Mouse (Mus musculus) embryonic fibroblast, embryonic 13.5 days (primary cell): Measurements from ENCODE around the gene Ccl22. TPM values are rescaled to one million over a fixed set of nuclear protein-coding genes. Genes with fewer than 3 reads are reported as not detected.
A peak's percentile ranks its signal among the peaks of the same experiment; 100 is the strongest.

ENCODE experiments used
- H3K27ac ChIP-seq: 2 replicates; pipeline ENCODE4 v1.5.1; 2012; ENCODE audit warnings: low read length, control low read depth, inconsistent platforms; ENCODE audit not compliant: insufficient read depth
- H3K4me1 ChIP-seq: 2 replicates; pipeline ENCODE4 v1.6.1; 2011; ENCODE audit warnings: low read length; ENCODE audit not compliant: control insufficient read depth, insufficient read depth
- H3K4me3 ChIP-seq: 2 replicates; pipeline ENCODE4 v1.5.1; 2011; ENCODE audit warnings: mild to moderate bottlenecking, control low read depth, low read length; ENCODE audit not compliant: insufficient read depth
- CTCF ChIP-seq: IDR thresholded peaks from 2 replicates; pipeline ENCODE4 v1.5.1; 2011; ENCODE audit warnings: mild to moderate bottlenecking, control low read depth, low read length, moderate library complexity, borderline replicate concordance; ENCODE audit not compliant: insufficient read depth
- POLR2A ChIP-seq: IDR thresholded peaks from 2 replicates; pipeline ENCODE4 v1.6.1; 2011; ENCODE audit warnings: low read depth, mild to moderate bottlenecking, control low read depth, low read length, moderate library complexity
- polyA plus RNA-seq: library from polyadenylated mRNA; stranded (reverse); fragments of >200 nt; gene quantifications from 2 replicates; pipeline ENCODE4 v1.2.4, GENCODE M21; 2011; ENCODE audit warnings: low read depth; ENCODE audit not compliant: missing spikeins, insufficient read length

Gene Ccl22
- polyA plus RNA-seq, 1 experiment: not detected

- peaks cover 17% of the 10 kb centered on the region for H3K4me1 ChIP-seq
- no peak overlapping the region for H3K4me3 ChIP-seq
- H3K27ac ChIP-seq: no peak overlapping the region
- TF ChIP-seq CTCF: no peak
- TF ChIP-seq POLR2A: no peak
These were observed 31.0 kb downstream of the Ccl22 start for GRCm38 (mm10) chr8:94776346-94776745.

DNA sequence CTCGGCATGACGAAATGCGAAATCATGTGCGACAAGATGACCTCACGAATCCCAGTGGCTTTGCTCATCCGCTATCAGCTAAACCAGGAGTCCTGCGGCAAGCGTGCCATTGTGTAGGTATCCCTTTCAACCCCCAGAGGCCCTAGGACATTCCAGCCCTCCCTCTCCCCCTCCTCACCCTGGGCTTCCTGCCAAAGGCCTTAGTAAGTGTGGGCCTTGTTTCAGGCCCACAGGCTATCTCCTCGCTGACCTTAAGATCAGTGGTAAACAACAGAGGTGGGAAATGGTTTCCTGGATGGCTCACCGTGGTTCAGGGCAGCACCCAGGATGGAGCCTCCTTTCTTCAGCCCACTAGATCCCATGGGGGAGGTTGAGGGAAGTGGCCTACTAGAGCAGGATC lies 32.6 kb downstream of the Ccl22 start:
- peaks cover 12% of the 10 kb centered on the region for H3K4me1 ChIP-seq
- no peak for TF ChIP-seq POLR2A
- no peak for TF ChIP-seq CTCF
- H3K4me3 ChIP-seq: no peak overlapping the region
- H3K27ac ChIP-seq: no peak overlapping the region

- Histone ChIP-seq H3K27ac (no peak overlapping the region), H3K4me3 (no peak overlapping the region), H3K4me1 (peaks cover 12% of the 10 kb centered on the region)
- TF ChIP-seq POLR2A (no peak), CTCF (no peak)
These were observed 33.1 kb downstream of the Ccl22 start for GRCm38 (mm10) chr8:94778473-94778872.

DNA sequence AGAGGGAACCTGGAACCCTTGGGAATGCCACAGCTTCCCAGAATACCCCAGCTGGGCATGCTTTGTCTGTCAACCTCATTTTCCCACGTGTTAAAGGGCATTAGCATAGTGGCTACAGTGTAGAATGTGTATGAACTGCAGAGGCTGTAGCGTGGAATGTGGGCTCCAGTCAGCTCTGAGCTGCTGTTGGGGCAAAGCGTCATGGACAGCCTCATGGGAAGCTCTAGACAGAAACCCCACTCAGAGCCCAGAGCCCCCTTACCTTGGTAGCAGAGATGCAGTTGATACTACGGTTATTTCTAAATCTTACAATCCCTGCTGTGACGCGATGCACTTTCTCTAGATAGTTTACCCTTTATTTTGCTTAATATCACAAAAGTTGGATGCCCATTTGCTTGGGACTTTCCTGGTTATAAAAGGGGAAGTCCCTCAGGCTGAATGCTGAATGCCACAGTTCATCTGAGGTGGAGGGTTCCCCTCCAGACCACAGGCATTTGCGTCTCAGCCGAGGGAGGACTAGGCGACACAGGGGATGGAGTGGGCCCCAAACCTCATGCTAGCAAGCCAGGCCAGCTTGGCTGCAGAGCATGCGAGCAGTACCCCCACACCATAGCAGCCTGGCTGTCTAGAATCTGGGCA lies 33.6 kb downstream of the Ccl22 start:
- Histone ChIP-seq H3K4me3 (no peak overlapping the region), H3K4me1 (peaks cover 10% of the 10 kb centered on the region), H3K27ac (no peak overlapping the region)
- TF ChIP-seq POLR2A: no peak
- no peak for TF ChIP-seq CTCF

DNA sequence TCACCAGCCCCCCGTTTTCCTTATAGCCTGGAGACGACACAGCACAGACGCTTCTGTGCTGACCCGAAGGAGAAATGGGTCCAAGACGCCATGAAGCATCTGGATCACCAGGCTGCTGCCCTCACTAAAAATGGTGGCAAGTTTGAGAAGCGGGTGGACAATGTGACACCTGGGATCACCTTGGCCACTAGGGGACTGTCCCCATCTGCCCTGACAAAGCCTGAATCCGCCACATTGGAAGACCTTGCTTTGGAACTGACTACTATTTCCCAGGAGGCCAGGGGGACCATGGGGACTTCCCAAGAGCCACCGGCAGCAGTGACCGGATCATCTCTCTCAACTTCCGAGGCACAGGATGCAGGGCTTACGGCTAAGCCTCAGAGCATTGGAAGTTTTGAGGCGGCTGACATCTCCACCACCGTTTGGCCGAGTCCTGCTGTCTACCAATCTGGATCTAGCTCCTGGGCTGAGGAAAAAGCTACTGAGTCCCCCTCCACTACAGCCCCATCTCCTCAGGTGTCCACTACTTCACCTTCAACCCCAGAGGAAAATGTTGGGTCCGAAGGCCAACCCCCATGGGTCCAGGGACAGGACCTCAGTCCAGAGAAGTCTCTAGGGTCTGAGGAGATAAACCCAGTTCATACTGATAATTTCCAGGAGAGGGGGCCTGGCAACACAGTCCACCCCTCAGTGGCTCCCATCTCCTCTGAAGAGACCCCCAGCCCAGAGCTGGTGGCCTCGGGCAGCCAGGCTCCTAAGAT lies 34.3 kb downstream of the Ccl22 start:
- no peak for TF ChIP-seq POLR2A
- TF ChIP-seq CTCF: no peak
- Histone ChIP-seq H3K4me1 (peaks cover 13% of the 10 kb centered on the region), H3K27ac (no peak overlapping the region), H3K4me3 (no peak overlapping the region)

GRCm38 (mm10) chr8:94780491-94781154 lies 35.2 kb downstream of the Ccl22 start:
- no peak for TF ChIP-seq POLR2A
- H3K27ac ChIP-seq: no peak overlapping the region
- no peak overlapping the region for H3K4me3 ChIP-seq
- peaks cover 13% of the 10 kb centered on the region for H3K4me1 ChIP-seq

GRCm38 (mm10) chr8:94781155-94781837 lies 35.9 kb downstream of the Ccl22 start:
- no peak overlapping the region for H3K27ac ChIP-seq
- TF ChIP-seq POLR2A (no peak), CTCF (no peak)
- peaks cover 12% of the 10 kb centered on the region for H3K4me1 ChIP-seq
- no peak overlapping the region for H3K4me3 ChIP-seq

DNA sequence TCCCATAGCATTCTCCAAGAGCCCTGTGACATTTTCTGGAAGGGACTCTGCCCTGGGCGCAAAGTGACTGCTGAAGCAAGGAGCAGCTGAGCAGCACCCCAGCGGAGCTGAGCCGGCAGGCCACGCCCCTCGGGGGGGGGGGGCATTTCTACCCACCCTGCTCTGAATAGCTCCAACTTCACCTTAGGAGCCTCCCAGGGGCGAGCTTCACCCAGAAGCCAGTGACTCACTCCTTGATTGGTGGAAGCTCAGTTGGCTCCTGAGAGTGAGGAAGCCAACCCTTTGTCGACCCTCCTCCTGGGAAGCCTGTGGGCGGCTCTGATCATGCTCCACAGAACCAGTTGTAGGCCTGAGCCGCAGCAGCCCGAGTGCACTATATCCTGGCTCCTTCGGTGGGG lies 36.4 kb downstream of the Ccl22 start:
- H3K4me3 ChIP-seq: no peak overlapping the region
- H3K4me1 ChIP-seq: peaks cover 10% of the 10 kb centered on the region
- peak; percentile 24; the same call in 1 of the 2 replicates for TF ChIP-seq POLR2A
- no peak for TF ChIP-seq CTCF
- no peak overlapping the region for H3K27ac ChIP-seq

DNA sequence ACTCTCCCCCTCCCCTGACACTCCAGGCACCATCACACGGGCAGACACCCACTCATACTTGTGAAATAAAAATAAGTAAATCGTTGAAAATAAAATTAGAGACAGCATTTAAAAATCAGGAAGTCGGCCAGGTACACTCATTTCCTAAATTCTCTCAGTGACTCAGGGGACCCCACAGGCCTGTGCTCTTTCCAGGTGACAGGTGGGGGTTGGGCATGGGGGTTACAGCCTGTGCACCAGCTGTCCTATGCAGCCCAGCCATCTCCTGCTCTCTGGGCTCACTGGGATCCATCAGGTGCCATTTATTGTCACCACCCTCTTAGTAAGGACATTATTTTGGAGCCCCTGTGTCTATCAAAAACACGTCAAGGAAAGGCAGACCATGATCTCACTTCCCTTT lies 38.5 kb downstream of the Ccl22 start:
- peaks cover 15% of the 10 kb centered on the region for H3K4me1 ChIP-seq
- H3K27ac ChIP-seq: no peak overlapping the region
- TF ChIP-seq CTCF (no peak), POLR2A (no peak)
- H3K4me3 ChIP-seq: no peak overlapping the region

GRCm38 (mm10) chr8:94785247-94785985 lies 40.0 kb downstream of the Ccl22 start:
- no peak for TF ChIP-seq POLR2A
- peak; percentile 65; the same call in 1 of the 2 replicates for TF ChIP-seq CTCF
- H3K27ac ChIP-seq: no peak overlapping the region
- H3K4me3 ChIP-seq: no peak overlapping the region
- H3K4me1 ChIP-seq: peaks cover 23% of the 10 kb centered on the region
